9 mouse cellular contexts compared by ENCODE assay signal in genomic region chr7:80171345-80171744, GRCm38 (mm10). TPM values are rescaled to one million over a fixed set of nuclear protein-coding genes. Genes with fewer than 3 reads are reported as not detected.
DNase-seq lines count a peak whose midpoint lies in the region; ATAC-seq and TF ChIP-seq lines count a peak whose summit lies in the region.
"Had no signal": no experiment of that assay in that cellular context is flagged by ENCODE, and none has a peak within 500 bp of the region (broad histone marks: within the 10 kb centered on the region; RNA-seq: fewer than 3 reads in every experiment).

No protein-coding gene starts in this region.

- H3K9me3 ChIP-seq in lung, embryonic 15.5 days, result no peaks in the 10 kb centered on the region
- no peaks in the 10 kb centered on the region for H3K9me3 ChIP-seq in heart, embryonic 15.5 days (replicated peaks)

- no peaks in the 10 kb centered on the region for H3K36me3 ChIP-seq in lung, embryonic 15.5 days
- H3K36me3 ChIP-seq in heart, embryonic 15.5 days, result no peaks in the 10 kb centered on the region

- H3K4me3 ChIP-seq in lung, embryonic 15.5 days, result no peak overlapping the region
- H3K4me3 ChIP-seq in lung, adult 2 months (replicated peaks; ENCODE audit: extremely low read depth, low read depth, low read length), result no peak overlapping the region
- H3K4me3 ChIP-seq in heart, embryonic 15.5 days, result no peak overlapping the region
- H3K4me3 ChIP-seq: left cerebral cortex, adult 2 months had no signal

- no peak overlapping the region for H3K9ac ChIP-seq in lung, embryonic 15.5 days
- H3K9ac ChIP-seq in heart, embryonic 15.5 days, result no peak overlapping the region

- H3K4me1 ChIP-seq in lung, embryonic 15.5 days, result peaks cover 16% of the 10 kb centered on the region
- no peaks in the 10 kb centered on the region for H3K4me1 ChIP-seq in lung, adult 2 months (ENCODE audit: control insufficient read depth, insufficient read depth, low read length)
- H3K4me1 ChIP-seq in heart, embryonic 15.5 days (replicated peaks), result peaks cover 30% of the 10 kb centered on the region

- DNase-seq in cerebellum, adult 11-12 months, result peak; percentile 38
- DNase-seq in cerebellum, adult 9-11 months, result no peak
- DNase-seq in lung, adult 2 months, result no peak
- DNase-seq in layer of hippocampus, adult 9-11 months, result peak; percentile 68
- peak; percentile 36 for DNase-seq in right cerebral cortex, postnatal 25 days
- DNase-seq in urinary bladder, postnatal 36 days (ENCODE audit: low spot score in 2 of 2), result no peak

- no peak for TF ChIP-seq POLR2A in lung, adult 2 months (IDR thresholded peaks at IDR 0.05; ENCODE audit: borderline replicate concordance, extremely low read depth, low read depth, low read length)

- TF ChIP-seq CTCF in lung, adult 2 months (IDR thresholded peaks at IDR 0.05; ENCODE audit: insufficient read depth, low read length), result no peak

- 0 out of 2 replicates have a peak overlapping the region, but pooled peaks have one; percentile 21 for H3K27ac ChIP-seq in lung, embryonic 15.5 days
- peak overlapping the region; percentile 78 for H3K27ac ChIP-seq in heart, embryonic 15.5 days
- H3K27ac ChIP-seq: left cerebral cortex, adult 2 months had no signal

- 18% methylated on average over 8 of the region's 8 CpGs for WGBS in lung, embryonic 15.5 days
- 22% methylated on average over 8 of the region's 8 CpGs for WGBS in lung, adult 2 months
- 22% methylated on average over 8 of the region's 8 CpGs for WGBS in heart, embryonic 15.5 days

- 0 out of 2 replicates have a peak, but pooled peaks have one; percentile 23 for ATAC-seq in lung, embryonic 15.5 days (ENCODE audit: borderline replicate concordance, extremely low read depth, low FRiP score, low TSS enrichment)
- ATAC-seq in heart, embryonic 15.5 days (replicated peaks; ENCODE audit: insufficient number of reproducible peaks, insufficient read depth, low FRiP score, low read depth), result peak; percentile 80

- no peaks in the 10 kb centered on the region for H3K27me3 ChIP-seq in lung, embryonic 15.5 days
- no peaks in the 10 kb centered on the region for H3K27me3 ChIP-seq in heart, embryonic 15.5 days

- no peak overlapping the region; the same call in 1 of the 2 replicates for H3K4me2 ChIP-seq in lung, embryonic 15.5 days
- H3K4me2 ChIP-seq in heart, embryonic 15.5 days, result peak overlapping the region; percentile 8; the same call in 1 of the 2 replicates

RNA-seq across cellular contexts. Expression of gene Sema4b, which starts 15.3 kb away (rescaled TPM):
- polyA plus RNA-seq in lung, embryonic 15.5 days (2015; fragmentation: Nextera tagmentation; extraction: Ambion mirVana), result 13.7 and 14.9 TPM in 2 replicates
- polyA plus RNA-seq in lung, adult 2 months (2012; rRNA removed), result 14.7 and 19.0 TPM in 2 replicates
- polyA plus RNA-seq in heart, embryonic 15.5 days (2015; fragmentation: Nextera tagmentation; extraction: Ambion mirVana), result 12.4 and 14.0 TPM in 2 replicates

RNA-seq across cellular contexts. Expression of gene Idh2, which starts 56.2 kb away (rescaled TPM):
- polyA plus RNA-seq in lung, embryonic 15.5 days (2015; fragmentation: Nextera tagmentation; extraction: Ambion mirVana), result 690 and 692 TPM in 2 replicates
- polyA plus RNA-seq in lung, adult 2 months (2012; rRNA removed), result 144 and 162 TPM in 2 replicates
- polyA plus RNA-seq in heart, embryonic 15.5 days (2015; fragmentation: Nextera tagmentation; extraction: Ambion mirVana), result 2,234 and 2,284 TPM in 2 replicates

Comparison
In these comparisons a context has a peak if more than half of its experiments do, and no peak if none do; other contexts are left out.
1. DNase-seq: peak in cerebellum, adult 11-12 months (single experiment), layer of hippocampus, adult 9-11 months (single experiment) and right cerebral cortex, postnatal 25 days (single experiment); none in cerebellum, adult 9-11 months (single experiment), lung, adult 2 months (single experiment) and urinary bladder, postnatal 36 days (0 of 2).